Mouse (Mus musculus) E14TG2a.4 (cell line): ENCODE data around the gene Ybx2.
A peak's percentile ranks its signal among the peaks of the same experiment; 100 is the strongest.

ENCODE experiments used
- H3K27me3 ChIP-seq: 2 replicates; pipeline ENCODE4 v1.6.1; 2014; ENCODE audit warnings: low read length, control low read depth; ENCODE audit not compliant: insufficient read depth
- H3K36me3 ChIP-seq: 2 replicates; pipeline ENCODE4 v1.6.1; 2014; ENCODE audit warnings: low read length, control low read depth; ENCODE audit not compliant: insufficient read depth
- H3K4me1 ChIP-seq: replicated peaks from 2 replicates; pipeline ENCODE4 v1.6.1; 2014; ENCODE audit warnings: low read depth, low read length, control low read depth
- H3K4me3 ChIP-seq: replicated peaks from 2 replicates; pipeline ENCODE4 v1.5.1; 2014; ENCODE audit warnings: mild to moderate bottlenecking, low read length
- H3K9me3 ChIP-seq: 2 replicates; pipeline ENCODE4 v1.6.1; 2014; ENCODE audit warnings: low read length, control low read depth
- CTCF ChIP-seq: conservative IDR thresholded peaks from 2 replicates; pipeline ENCODE4 v1.5.1; 2014; ENCODE audit warnings: low read length
- NANOG ChIP-seq: IDR thresholded peaks from 2 replicates; pipeline ENCODE4 v1.6.1; 2014; ENCODE audit warnings: borderline replicate concordance, low read length, mixed read lengths
- POU5F1 ChIP-seq: IDR thresholded peaks from 2 replicates; pipeline ENCODE4 v1.6.1; 2014; ENCODE audit warnings: low read length, borderline replicate concordance

Gene Ybx2

DNA sequence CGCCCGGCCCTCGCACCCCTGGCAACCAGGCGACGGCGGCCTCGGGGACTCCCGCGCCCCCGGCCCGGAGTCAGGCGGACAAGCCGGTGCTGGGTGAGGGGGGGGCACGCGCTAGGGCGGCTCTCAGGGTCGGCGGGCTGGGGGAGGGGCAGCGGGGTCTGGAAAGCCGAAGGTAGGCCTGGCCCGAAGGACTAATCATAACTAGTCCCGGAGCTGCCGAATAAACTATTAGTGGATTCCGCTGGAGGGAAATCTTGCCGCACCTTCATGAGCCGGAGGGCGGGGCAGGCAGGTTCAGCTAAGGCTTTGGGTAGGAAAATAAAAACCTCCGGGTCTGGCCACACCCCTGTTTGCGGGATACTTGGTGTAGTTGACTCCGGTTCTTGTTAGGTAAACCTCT, 560 bp downstream of the Ybx2 start:
- H3K27me3 ChIP-seq: peaks cover 58% of the 10 kb centered on the region
- H3K9me3 ChIP-seq: no peaks in the 10 kb centered on the region
- TF ChIP-seq POU5F1: no peak
- no peak for TF ChIP-seq NANOG
- no peak for TF ChIP-seq CTCF
- peaks cover 7% of the 10 kb centered on the region for H3K36me3 ChIP-seq
- H3K4me1 ChIP-seq: peaks cover 61% of the 10 kb centered on the region
- peak overlapping the region; percentile 80 for H3K4me3 ChIP-seq

DNA sequence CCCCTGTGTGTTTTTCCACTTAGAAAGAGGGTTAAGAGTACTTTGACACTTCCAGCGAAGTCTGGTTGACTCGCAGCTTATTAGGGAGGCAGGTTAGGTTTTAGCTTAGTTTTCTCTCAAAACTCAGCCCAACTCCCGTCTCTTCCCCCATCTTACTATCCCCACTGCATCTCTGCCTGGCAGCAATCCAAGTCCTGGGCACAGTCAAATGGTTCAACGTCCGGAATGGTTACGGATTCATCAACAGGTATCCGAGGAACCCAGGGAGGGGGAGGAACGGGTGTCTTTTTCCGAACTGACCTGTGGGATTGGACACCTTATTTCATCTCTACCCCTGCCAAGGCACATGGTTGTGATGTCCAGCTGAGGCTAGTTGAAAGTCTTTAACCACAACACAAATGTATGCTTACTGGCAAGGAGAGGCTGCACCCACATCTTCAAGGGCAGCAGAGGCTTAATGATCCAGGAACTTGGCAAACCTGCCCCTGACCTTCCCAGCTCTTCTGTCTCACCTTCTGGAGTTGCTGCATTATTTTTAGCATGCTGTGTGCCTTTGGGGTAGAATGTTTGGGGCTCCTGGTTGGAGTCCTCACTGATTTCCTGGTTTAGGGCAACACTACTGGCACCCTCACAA, 1.2 kb downstream of the Ybx2 start:
- Histone ChIP-seq H3K36me3 (peaks cover 7% of the 10 kb centered on the region), H3K27me3 (peaks cover 58% of the 10 kb centered on the region), H3K9me3 (no peaks in the 10 kb centered on the region), H3K4me3 (peak overlapping the region; percentile 80), H3K4me1 (peaks cover 61% of the 10 kb centered on the region)
- TF ChIP-seq CTCF: no peak
- TF ChIP-seq POU5F1: no peak
- no peak for TF ChIP-seq NANOG

DNA sequence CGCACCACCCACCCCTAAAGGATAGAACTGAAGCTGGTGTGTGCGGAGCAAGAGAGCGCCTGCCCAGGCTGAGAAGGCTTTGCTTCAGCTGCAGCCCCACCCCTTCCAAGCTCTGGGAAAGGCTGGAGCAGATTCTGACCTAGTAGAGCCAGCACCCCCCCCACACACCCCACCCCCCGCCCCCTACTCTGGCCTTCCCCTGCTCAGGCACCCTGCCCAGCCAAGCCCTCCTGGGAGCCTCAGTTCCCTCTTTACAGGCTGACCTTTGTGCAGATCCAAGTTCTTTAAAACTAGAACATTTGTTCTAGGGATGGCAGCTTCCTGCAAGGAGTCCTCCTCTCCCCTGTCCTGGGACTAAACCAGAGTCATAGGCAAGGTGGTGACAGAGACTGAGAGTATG, 1.8 kb downstream of the Ybx2 start:
- H3K9me3 ChIP-seq: no peaks in the 10 kb centered on the region
- TF ChIP-seq POU5F1 (no peak), CTCF (no peak), NANOG (no peak)
- H3K36me3 ChIP-seq: peaks cover 7% of the 10 kb centered on the region
- peaks cover 58% of the 10 kb centered on the region for H3K27me3 ChIP-seq
- H3K4me3 ChIP-seq: no peak overlapping the region
- H3K4me1 ChIP-seq: peaks cover 62% of the 10 kb centered on the region

DNA sequence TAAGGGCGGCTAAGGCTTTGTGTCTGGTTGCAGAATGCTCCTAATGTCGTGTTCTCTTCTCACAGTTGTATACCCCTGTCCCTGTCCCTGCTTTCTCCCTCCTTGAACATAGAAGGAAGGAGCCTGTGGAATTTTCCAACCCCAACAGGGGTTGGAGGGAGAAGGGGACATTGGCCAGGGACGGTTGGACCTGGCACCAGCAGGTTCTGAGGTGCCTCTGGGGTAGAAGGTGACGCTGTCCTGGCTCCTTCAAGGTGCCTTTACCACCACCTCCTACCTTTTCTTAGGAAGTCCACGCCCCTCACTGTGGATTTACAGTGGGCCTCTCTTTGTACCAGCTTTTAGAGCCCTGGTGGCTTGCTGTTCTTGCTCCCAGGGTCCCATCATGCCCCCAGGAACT, 2.2 kb downstream of the Ybx2 start:
- H3K36me3 ChIP-seq: peaks cover 7% of the 10 kb centered on the region
- peaks cover 66% of the 10 kb centered on the region for H3K4me1 ChIP-seq
- no peak for TF ChIP-seq POU5F1
- TF ChIP-seq NANOG: no peak
- no peak for TF ChIP-seq CTCF
- H3K9me3 ChIP-seq: no peaks in the 10 kb centered on the region
- H3K4me3 ChIP-seq: no peak overlapping the region
- H3K27me3 ChIP-seq: peaks cover 61% of the 10 kb centered on the region

DNA sequence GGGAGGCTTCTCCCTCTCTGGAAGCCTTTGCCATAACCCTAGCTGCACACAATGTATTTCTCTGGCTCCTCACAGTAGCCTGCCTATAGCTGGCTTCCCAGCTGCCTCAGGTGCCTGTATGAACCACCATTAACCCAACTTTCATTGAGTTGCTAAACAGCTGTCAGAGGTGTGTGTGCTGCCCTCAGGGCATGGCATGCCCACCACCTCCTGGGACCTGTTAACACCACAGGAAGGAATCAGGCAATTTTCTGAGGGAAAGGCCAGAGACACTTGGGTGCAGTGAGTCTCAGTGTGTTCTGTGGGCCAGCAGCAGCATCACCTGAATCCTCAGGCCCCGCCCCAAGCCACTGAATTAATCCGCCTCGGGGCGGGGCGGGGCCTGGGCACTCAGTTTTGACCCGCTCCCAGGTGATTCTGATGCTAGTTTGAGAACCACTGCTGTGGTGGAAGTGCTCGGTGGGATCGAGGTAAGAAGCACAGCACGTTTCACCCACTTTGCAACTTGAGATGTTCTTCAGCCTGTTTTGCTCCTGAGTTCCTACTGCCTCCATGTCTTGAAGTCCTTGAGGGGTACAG, 2.9 kb downstream of the Ybx2 start:
- Histone ChIP-seq H3K36me3 (peaks cover 7% of the 10 kb centered on the region), H3K4me3 (no peak overlapping the region), H3K9me3 (no peaks in the 10 kb centered on the region), H3K4me1 (peaks cover 73% of the 10 kb centered on the region), H3K27me3 (peaks cover 65% of the 10 kb centered on the region)
- TF ChIP-seq CTCF (no peak), NANOG (no peak), POU5F1 (no peak)

DNA sequence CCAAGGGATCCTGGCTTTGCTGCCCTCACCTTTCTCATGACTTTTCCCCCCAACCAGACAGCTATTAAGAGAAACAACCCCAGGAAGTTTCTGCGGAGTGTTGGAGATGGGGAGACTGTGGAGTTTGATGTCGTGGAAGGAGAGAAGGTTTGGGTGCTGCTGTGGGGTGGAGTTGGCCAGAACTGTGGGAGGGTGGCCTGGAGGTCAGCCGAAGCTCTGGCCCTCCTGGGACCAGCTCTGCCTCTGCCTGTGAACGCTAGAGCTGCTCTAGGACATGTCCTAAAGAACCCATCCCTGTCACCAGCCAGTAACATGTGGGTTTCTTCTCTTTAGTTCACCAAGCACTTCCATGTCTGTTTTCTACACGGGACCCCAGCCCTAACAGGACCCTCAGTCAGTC, 3.6 kb downstream of the Ybx2 start:
- Histone ChIP-seq H3K27me3 (peaks cover 65% of the 10 kb centered on the region), H3K36me3 (peaks cover 9% of the 10 kb centered on the region), H3K4me1 (peaks cover 74% of the 10 kb centered on the region), H3K4me3 (no peak overlapping the region), H3K9me3 (no peaks in the 10 kb centered on the region)
- TF ChIP-seq POU5F1 (no peak), NANOG (no peak), CTCF (no peak)

DNA sequence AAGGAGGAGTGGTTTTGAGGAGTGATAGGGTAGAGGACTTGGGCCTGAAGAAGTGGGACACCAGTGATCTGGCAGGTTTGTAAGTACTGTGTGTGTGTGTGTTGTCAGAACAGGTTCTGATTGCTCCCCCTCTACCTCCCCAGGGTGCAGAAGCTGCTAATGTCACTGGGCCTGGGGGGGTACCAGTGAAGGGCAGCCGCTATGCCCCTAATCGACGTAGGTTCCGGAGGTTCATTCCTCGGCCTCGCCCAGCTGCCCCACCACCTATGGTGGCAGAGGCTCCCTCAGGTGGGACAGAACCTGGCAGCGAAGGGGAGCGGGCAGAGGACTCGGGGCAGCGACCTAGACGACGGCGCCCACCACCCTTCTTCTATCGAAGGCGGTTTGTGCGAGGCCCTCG, 4.1 kb downstream of the Ybx2 start:
- peaks cover 74% of the 10 kb centered on the region for H3K4me1 ChIP-seq
- H3K4me3 ChIP-seq: no peak overlapping the region
- peaks cover 63% of the 10 kb centered on the region for H3K27me3 ChIP-seq
- peaks cover 14% of the 10 kb centered on the region for H3K36me3 ChIP-seq
- H3K9me3 ChIP-seq: no peaks in the 10 kb centered on the region
- no peak for TF ChIP-seq CTCF
- TF ChIP-seq POU5F1: no peak
- TF ChIP-seq NANOG: no peak

DNA sequence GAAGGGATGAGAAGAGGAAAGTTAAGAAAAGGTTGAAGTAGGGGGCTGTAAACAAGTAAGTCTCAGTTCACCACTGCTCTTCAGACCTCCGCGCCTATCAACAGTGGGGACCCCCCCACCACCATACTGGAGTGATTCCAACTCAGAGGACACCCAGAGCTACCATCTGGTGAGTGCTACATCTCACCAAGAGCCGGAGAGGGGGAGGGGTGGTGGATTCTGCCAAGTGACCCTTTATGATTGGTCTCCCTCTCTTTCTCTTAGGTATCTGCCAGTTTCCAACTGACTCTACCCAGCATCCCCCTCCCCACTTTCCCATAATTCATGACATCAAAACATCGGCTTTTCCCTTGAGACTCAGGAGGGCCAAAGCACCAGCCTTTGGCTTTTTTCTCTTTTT, 5.4 kb downstream of the Ybx2 start:
- no peak for TF ChIP-seq CTCF
- TF ChIP-seq NANOG: no peak
- TF ChIP-seq POU5F1: no peak

More for the DNA sequence above, 5.4 kb downstream of the Ybx2 start:
- Histone ChIP-seq H3K27me3 (peaks cover 68% of the 10 kb centered on the region), H3K4me1 (peaks cover 83% of the 10 kb centered on the region), H3K9me3 (no peaks in the 10 kb centered on the region), H3K4me3 (no peak overlapping the region), H3K36me3 (peaks cover 18% of the 10 kb centered on the region)
